Mouse (Mus musculus) monocyte, adult 5-6 weeks (primary cell): ENCODE measurements around the gene Snd1. TPM values are rescaled to one million over a fixed set of nuclear protein-coding genes. Genes with fewer than 3 reads are reported as not detected.

Experiments used
- ATAC-seq: fragments of 153-309, 156-312 bp; replicated peaks from 2 replicates; pipeline ENCODE4 v1.8.0; 2017; ENCODE audit warnings: mild to moderate bottlenecking; ENCODE audit not compliant: low TSS enrichment, insufficient number of reproducible peaks, severe bottlenecking, poor library complexity, low FRiP score
- total RNA-seq: library from RNA; stranded (forward); fragments of 200-1000, 200-491, 200-594 nt; gene quantifications from 3 replicates; pipeline ENCODE4 v1.2.3, GENCODE M21; 2017

The Snd1 gene
- total RNA-seq, 1 experiment from 2014 or later, result 110 TPM

- ATAC-seq, result no peak
These were observed 506.0 kb downstream of the Snd1 start for GRCm38 (mm10) chr6:28980750-28981584.

DNA sequence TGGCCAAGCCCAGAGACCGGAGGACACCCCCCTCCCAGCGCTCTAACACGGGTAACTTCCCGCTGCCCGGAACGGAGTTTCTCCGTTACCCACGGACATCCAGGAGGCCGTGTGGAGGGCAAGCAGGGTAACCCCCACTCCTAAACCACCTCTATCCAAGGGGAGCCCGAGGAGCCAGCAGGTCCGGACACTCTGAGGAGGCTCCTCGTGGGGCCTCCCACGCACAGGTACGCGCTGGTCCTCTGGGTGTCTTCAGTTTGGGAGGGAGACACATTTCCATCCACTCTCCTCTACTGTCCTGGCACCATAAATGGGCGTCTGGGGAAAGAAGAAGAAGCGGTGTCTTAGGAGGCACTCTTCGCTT is 506.6 kb downstream of the Snd1 start:
- ATAC-seq, result no peak

DNA sequence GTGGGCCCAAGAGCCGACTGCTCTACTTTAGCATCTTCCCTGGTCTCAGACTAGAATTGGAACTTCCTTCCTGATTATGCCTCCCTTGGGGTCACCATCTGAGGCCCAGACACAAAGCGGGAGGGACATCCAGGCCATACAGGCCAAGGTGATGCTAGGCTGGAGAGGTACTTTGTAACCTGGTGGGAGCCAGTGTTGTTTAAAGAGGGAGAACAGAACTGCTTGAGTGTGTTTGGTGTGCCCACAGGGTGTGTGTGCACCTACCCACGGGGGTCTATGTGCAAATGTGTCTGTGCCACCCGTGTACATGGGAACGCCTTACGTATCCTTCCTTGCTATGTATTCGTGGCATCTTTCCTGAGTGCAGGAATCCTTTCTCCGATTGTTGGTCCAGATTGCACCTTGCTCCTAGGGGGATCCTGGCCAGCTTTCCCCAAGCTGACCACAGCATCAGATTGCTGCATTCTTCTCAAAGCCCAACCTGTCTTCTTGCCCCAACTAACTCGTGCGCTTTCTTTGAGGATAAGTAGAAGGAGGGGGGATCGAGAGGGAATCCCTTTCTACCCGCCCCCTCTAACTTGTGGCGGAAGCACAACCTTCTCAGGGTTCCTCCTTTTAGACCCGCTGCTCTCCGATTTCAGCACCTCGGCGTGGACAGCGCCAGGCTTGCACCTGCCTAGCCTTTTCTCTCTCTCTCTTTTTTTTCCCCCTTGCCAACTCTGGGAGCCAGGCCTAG is 507.2 kb downstream of the Snd1 start:
- no peak for ATAC-seq

GRCm38 (mm10) chr6:28982817-28983216 is 507.9 kb downstream of the Snd1 start:
- ATAC-seq, result no peak

Other genes starting within 250 kb of the Snd1 start
- gene Zfp800, start 77.1 kb upstream of the Snd1 start, total RNA-seq, result 56.7 to 59.9 TPM (median 59.8 TPM) in 3 replicates
- gene Arf5, start 51.6 kb upstream of the Snd1 start, total RNA-seq, result 29.5 to 45.0 TPM (median 41.6 TPM) in 3 replicates
- gene Fscn3, start 47.4 kb upstream of the Snd1 start, total RNA-seq, result not detected in 3 replicates
- 19.5 to 31.0 TPM (median 23.3 TPM) in 3 replicates for gene Gcc1, start 46.7 kb upstream of the Snd1 start, total RNA-seq
- not detected in 3 replicates for gene Pax4, start 25.8 kb upstream of the Snd1 start, total RNA-seq